Mouse (Mus musculus) monocyte, adult 59 days (primary cell): ENCODE results near the gene Ublcp1. TPM values are rescaled to one million over a fixed set of nuclear protein-coding genes. Genes with fewer than 3 reads are reported as not detected.

Experiments
- total RNA-seq, 2 experiments: library from RNA; stranded (reverse); gene quantifications; one replicate each; pipeline ENCODE4 v1.2.4; 2023

Gene Ublcp1
- 10 to 100 TPM; 18.0 to 20.9 TPM for total RNA-seq

GRCm38 (mm10) chr11:44470432-44471336 lies at the start of gene Ublcp1:
Gene Ublcp1, minus strand, starts transcription at chr11:44470498.

GRCm38 (mm10) chr11:44518281-44519095 lies 48.2 kb upstream of the Ublcp1 start, which contains the start of gene Rnf145:
Gene Rnf145, plus strand, starts transcription at chr11:44518964.

Other genes starting within 250 kb of the Ublcp1 start
- gene Il12b, start 70.4 kb downstream of the Ublcp1 start, total RNA-seq: 1 to 10 TPM in 1 of 2 experiments, under 1 TPM in 1; 0.52 to 1.2 TPM
- gene Rnf145, start 48.5 kb upstream of the Ublcp1 start, total RNA-seq: 100 to 1,000 TPM in 1 of 2 experiments, 10 to 100 TPM in 1; 92.8 to 107 TPM
- 1 to 10 TPM in 1 of 2 experiments, under 1 TPM in 1; 0.52 to 4.5 TPM for gene Ebf1, start 146.8 kb upstream of the Ublcp1 start, total RNA-seq